Mouse (Mus musculus) 3T3-L1 (cell line): ENCODE results near the gene Slc39a1.

Source experiments
- DNase-seq: peaks from one replicate; pipeline ENCODE4 v3.0.0-alpha.2; 2015; ENCODE audit warnings: low read depth, low spot score

The Slc39a1 gene

GRCm38 (mm10) chr3:90294651-90295050, 46.7 kb downstream of the Slc39a1 start:
- no peak for DNase-seq
